Mouse (Mus musculus) erythroblast, embryonic 14.5 days (primary cell): ENCODE data around the gene Hhip.

Experiments
- GATA1 ChIP-seq: IDR thresholded peaks from 2 replicates; pipeline ENCODE4 v1.6.1; 2012; ENCODE audit warnings: low read length, inconsistent platforms, mixed read lengths
- TAL1 ChIP-seq: IDR thresholded peaks from 3 replicates; pipeline ENCODE4 v1.6.1; 2012; ENCODE audit warnings: low read length, inconsistent platforms, mixed read lengths

GRCm38 (mm10) chr8:79984946-79985345 is 72.9 kb downstream of the Hhip start:
- TF ChIP-seq TAL1 = no peak
- no peak for TF ChIP-seq GATA1
